Mouse (Mus musculus): ENCODE measurements around the gene Ccl25. TPM values are rescaled to one million over a fixed set of nuclear protein-coding genes. Genes with fewer than 3 reads are reported as not detected.
"Not testable (repeated sequence)": the region's sequence is repeated elsewhere in the genome, so short reads cannot be mapped to it uniquely, and the experiment has no call there.

Ccl25 gene
- polyA plus RNA-seq, 1 experiment from 2014 or later = 9.9 TPM

- Histone ChIP-seq H3K4me1 (ENCODE audit: control insufficient read depth in 2 of 2, insufficient read depth in 2 of 2, low read length in 2 of 2) (no peaks in the 10 kb centered on the region), H3K9me3 (ENCODE audit: control insufficient read depth, low read length) (no peaks in the 10 kb centered on the region), H3K4me2 (ENCODE audit: low read length) (no peak overlapping the region), H3K4me3 (ENCODE audit: control insufficient read depth in 1 of 2, insufficient read depth in 1 of 2, low read depth in 1 of 2, low read length in 2 of 2) (no peak overlapping the region), H3K9ac (ENCODE audit: low read length) (no peak overlapping the region), H3K27ac (replicated peaks in 1 of 2; ENCODE audit: control insufficient read depth in 1 of 2, insufficient read depth in 1 of 2, low read depth in 2 of 2, low read length in 2 of 2) (no peak overlapping the region), H3K36me3 (ENCODE audit: control insufficient read depth, insufficient read depth, low read length) (peaks cover 39% of the 10 kb centered on the region), H3K27me3 (ENCODE audit: control insufficient read depth, insufficient read depth, low read length) (no peaks in the 10 kb centered on the region)
- ATAC-seq (ENCODE audit: insufficient number of reproducible peaks, insufficient read depth, low FRiP score, low read depth) = no peak
- WGBS = 89% methylated on average over 3 of the region's 3 CpGs
Measured at GRCm38 (mm10) chr8:4340207-4340606, 15.2 kb downstream of the Ccl25 start.

DNA sequence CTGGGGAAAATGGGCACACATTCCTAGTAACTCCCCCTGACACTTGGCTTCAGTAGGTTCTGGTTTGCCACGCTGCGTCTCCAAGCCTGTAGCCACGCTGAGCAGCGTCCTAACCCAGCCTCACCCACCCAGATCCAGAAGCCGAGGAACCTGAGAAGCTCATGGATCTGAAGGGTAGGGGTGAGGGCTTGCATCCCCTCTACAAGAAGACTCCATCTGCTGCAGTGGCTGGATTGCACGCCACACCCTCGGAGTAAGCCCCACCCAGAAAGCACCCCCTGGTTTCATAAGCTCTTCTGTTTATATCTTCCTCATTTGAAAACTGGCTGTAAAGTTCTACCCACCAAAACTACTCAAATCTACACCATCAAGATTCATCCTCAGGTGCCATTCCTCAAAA lies 22.7 kb downstream of the Ccl25 start:
- H3K27me3 ChIP-seq (ENCODE audit: control insufficient read depth, insufficient read depth, low read length) = no peaks in the 10 kb centered on the region
- WGBS = 49% methylated on average over 7 of the region's 7 CpGs
- H3K36me3 ChIP-seq (ENCODE audit: control insufficient read depth, insufficient read depth, low read length) = no peaks in the 10 kb centered on the region
- no peak overlapping the region; the same call in 1 of the 2 replicates for H3K9ac ChIP-seq (ENCODE audit: low read length)
- H3K9me3 ChIP-seq (ENCODE audit: control insufficient read depth, low read length) = no peaks in the 10 kb centered on the region
- H3K27ac ChIP-seq (replicated peaks in 1 of 2; ENCODE audit: control insufficient read depth in 1 of 2, insufficient read depth in 1 of 2, low read depth in 2 of 2, low read length in 2 of 2) = no peak overlapping the region
- no peak for ATAC-seq (ENCODE audit: insufficient number of reproducible peaks, insufficient read depth, low FRiP score, low read depth)
- H3K4me3 ChIP-seq (ENCODE audit: control insufficient read depth in 1 of 2, insufficient read depth in 1 of 2, low read depth in 1 of 2, low read length in 2 of 2) = 0 out of 4 replicates have a peak overlapping the region, but pooled peaks of 1 of the 2 experiments have one; percentile 9
- H3K4me2 ChIP-seq (ENCODE audit: low read length) = peak overlapping the region; percentile 54
- peaks cover 0 to 5% of the 10 kb centered on the region in 2 experiments; a peak in 2 of 4 replicates for H3K4me1 ChIP-seq (ENCODE audit: control insufficient read depth in 2 of 2, insufficient read depth in 2 of 2, low read length in 2 of 2)

DNA sequence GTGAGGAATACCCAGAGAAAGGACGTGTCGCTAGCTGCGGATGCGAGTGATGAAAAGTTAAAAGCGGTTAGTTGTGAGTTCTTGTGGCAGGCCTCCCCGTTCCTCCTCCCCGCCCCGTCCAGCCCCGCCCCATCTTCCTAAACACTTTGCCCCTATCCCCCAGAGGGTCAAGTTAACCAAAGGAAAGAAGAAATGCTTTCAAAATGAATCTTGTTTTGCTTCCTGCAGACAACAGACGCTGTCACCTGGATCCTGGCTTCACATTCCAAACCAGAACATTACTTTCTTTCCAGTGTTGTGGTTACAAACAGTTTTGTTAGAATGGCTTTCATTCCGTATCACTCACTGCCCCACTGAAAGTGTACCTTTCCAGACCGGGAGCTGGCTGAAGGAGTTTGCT lies 23.3 kb downstream of the Ccl25 start:
- H3K27me3 ChIP-seq (ENCODE audit: control insufficient read depth, insufficient read depth, low read length) = no peaks in the 10 kb centered on the region
- 0 out of 4 replicates have a peak overlapping the region, but pooled peaks of 1 of the 2 experiments have one; percentile 9 for H3K4me3 ChIP-seq (ENCODE audit: control insufficient read depth in 1 of 2, insufficient read depth in 1 of 2, low read depth in 1 of 2, low read length in 2 of 2)
- H3K4me1 ChIP-seq (ENCODE audit: control insufficient read depth in 2 of 2, insufficient read depth in 2 of 2, low read length in 2 of 2) = peaks cover 0 to 5% of the 10 kb centered on the region in 2 experiments; a peak in 2 of 4 replicates
- ATAC-seq (ENCODE audit: insufficient number of reproducible peaks, insufficient read depth, low FRiP score, low read depth) = no peak
- no peaks in the 10 kb centered on the region for H3K9me3 ChIP-seq (ENCODE audit: control insufficient read depth, low read length)
- 31% methylated on average over 12 of the region's 12 CpGs for WGBS
- H3K27ac ChIP-seq (replicated peaks in 1 of 2; ENCODE audit: control insufficient read depth in 1 of 2, insufficient read depth in 1 of 2, low read depth in 2 of 2, low read length in 2 of 2) = no peak overlapping the region
- no peak overlapping the region; the same call in 1 of the 2 replicates for H3K9ac ChIP-seq (ENCODE audit: low read length)
- peak overlapping the region; percentile 54 for H3K4me2 ChIP-seq (ENCODE audit: low read length)
- H3K36me3 ChIP-seq (ENCODE audit: control insufficient read depth, insufficient read depth, low read length) = no peaks in the 10 kb centered on the region

- no peak overlapping the region for H3K4me3 ChIP-seq (ENCODE audit: control insufficient read depth in 1 of 2, insufficient read depth in 1 of 2, low read depth in 1 of 2, low read length in 2 of 2)
- no peak overlapping the region for H3K9ac ChIP-seq (ENCODE audit: low read length)
- no peak overlapping the region for H3K27ac ChIP-seq (replicated peaks in 1 of 2; ENCODE audit: control insufficient read depth in 1 of 2, insufficient read depth in 1 of 2, low read depth in 2 of 2, low read length in 2 of 2)
- peaks cover 0 to 5% of the 10 kb centered on the region in 2 experiments; a peak in 2 of 4 replicates for H3K4me1 ChIP-seq (ENCODE audit: control insufficient read depth in 2 of 2, insufficient read depth in 2 of 2, low read length in 2 of 2)
- H3K27me3 ChIP-seq (ENCODE audit: control insufficient read depth, insufficient read depth, low read length) = no peaks in the 10 kb centered on the region
- no peaks in the 10 kb centered on the region for H3K9me3 ChIP-seq (ENCODE audit: control insufficient read depth, low read length)
- no peak for ATAC-seq (ENCODE audit: insufficient number of reproducible peaks, insufficient read depth, low FRiP score, low read depth)
- no peak overlapping the region for H3K4me2 ChIP-seq (ENCODE audit: low read length)
- no peaks in the 10 kb centered on the region for H3K36me3 ChIP-seq (ENCODE audit: control insufficient read depth, insufficient read depth, low read length)
- WGBS = 58% methylated on average over 1 of the region's 1 CpGs
Measured at GRCm38 (mm10) chr8:4349335-4349734, 24.3 kb downstream of the Ccl25 start.

DNA sequence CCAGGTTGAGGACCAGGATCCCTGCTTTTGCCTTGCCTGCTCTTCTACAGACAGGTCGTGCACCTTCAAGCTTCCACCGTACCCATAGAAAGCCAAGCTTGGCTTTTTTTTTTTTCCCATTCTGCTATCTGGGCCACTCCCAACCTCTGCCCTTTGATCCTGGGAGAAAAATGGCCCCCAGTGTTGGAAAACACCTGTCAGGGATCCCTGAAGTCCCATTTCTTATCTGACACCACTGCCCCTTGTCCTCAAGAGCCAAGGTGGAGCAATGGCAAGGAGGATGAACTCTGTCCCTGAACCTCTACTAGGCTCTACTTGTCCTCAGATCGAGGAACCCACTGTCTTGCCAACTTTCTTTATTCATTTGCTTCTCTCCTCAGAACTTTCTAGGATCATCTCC lies 25.6 kb downstream of the Ccl25 start:
- 78% methylated on average over 3 of the region's 3 CpGs for WGBS
- no peak overlapping the region for H3K9ac ChIP-seq (ENCODE audit: low read length)

GRCm38 (mm10) chr8:4352562-4352961 lies 27.6 kb downstream of the Ccl25 start:
- H3K9me3 ChIP-seq (ENCODE audit: control insufficient read depth, low read length); H3K4me2 ChIP-seq (ENCODE audit: low read length); H3K27ac ChIP-seq (replicated peaks in 1 of 2; ENCODE audit: control insufficient read depth in 1 of 2, insufficient read depth in 1 of 2, low read depth in 2 of 2, low read length in 2 of 2); H3K4me1 ChIP-seq (ENCODE audit: control insufficient read depth in 2 of 2, insufficient read depth in 2 of 2, low read length in 2 of 2); H3K9ac ChIP-seq (ENCODE audit: low read length); H3K36me3 ChIP-seq (ENCODE audit: control insufficient read depth, insufficient read depth, low read length); ATAC-seq (ENCODE audit: insufficient number of reproducible peaks, insufficient read depth, low FRiP score, low read depth); H3K4me3 ChIP-seq (ENCODE audit: control insufficient read depth in 1 of 2, insufficient read depth in 1 of 2, low read depth in 1 of 2, low read length in 2 of 2); H3K27me3 ChIP-seq (ENCODE audit: control insufficient read depth, insufficient read depth, low read length): not testable (repeated sequence)
- 87% methylated on average over 6 of the region's 6 CpGs for WGBS

More for the DNA sequence above, 25.6 kb downstream of the Ccl25 start:
- ATAC-seq (ENCODE audit: insufficient number of reproducible peaks, insufficient read depth, low FRiP score, low read depth) = no peak
- Histone ChIP-seq H3K4me3 (ENCODE audit: control insufficient read depth in 1 of 2, insufficient read depth in 1 of 2, low read depth in 1 of 2, low read length in 2 of 2) (no peak overlapping the region), H3K27me3 (ENCODE audit: control insufficient read depth, insufficient read depth, low read length) (no peaks in the 10 kb centered on the region), H3K27ac (replicated peaks in 1 of 2; ENCODE audit: control insufficient read depth in 1 of 2, insufficient read depth in 1 of 2, low read depth in 2 of 2, low read length in 2 of 2) (no peak overlapping the region), H3K36me3 (ENCODE audit: control insufficient read depth, insufficient read depth, low read length) (no peaks in the 10 kb centered on the region), H3K4me1 (ENCODE audit: control insufficient read depth in 2 of 2, insufficient read depth in 2 of 2, low read length in 2 of 2) (peaks cover 0 to 5% of the 10 kb centered on the region in 2 experiments; a peak in 2 of 4 replicates), H3K9me3 (ENCODE audit: control insufficient read depth, low read length) (no peaks in the 10 kb centered on the region), H3K4me2 (ENCODE audit: low read length) (no peak overlapping the region)

DNA sequence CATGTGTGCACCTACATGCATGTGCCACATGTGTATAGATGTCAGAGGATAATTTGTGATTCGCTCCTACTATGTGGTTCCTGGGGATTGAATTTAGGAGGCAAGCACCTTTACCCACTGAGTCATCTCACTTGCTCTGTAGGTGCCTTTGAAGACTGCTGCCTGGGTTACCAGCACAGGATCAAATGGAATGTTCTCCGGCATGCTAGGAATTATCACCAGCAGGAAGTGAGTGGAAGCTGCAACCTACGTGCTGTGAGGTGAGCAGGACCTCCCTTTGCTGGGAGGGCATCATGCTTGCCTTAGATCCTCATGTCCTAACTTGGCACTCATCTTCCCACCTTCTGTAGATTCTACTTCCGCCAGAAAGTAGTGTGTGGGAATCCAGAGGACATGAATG lies 28.7 kb downstream of the Ccl25 start:
- Histone ChIP-seq H3K4me1 (ENCODE audit: control insufficient read depth in 2 of 2, insufficient read depth in 2 of 2, low read length in 2 of 2) (no peaks in the 10 kb centered on the region), H3K4me3 (ENCODE audit: control insufficient read depth in 1 of 2, insufficient read depth in 1 of 2, low read depth in 1 of 2, low read length in 2 of 2) (no peak overlapping the region), H3K36me3 (ENCODE audit: control insufficient read depth, insufficient read depth, low read length) (no peaks in the 10 kb centered on the region), H3K27ac (replicated peaks in 1 of 2; ENCODE audit: control insufficient read depth in 1 of 2, insufficient read depth in 1 of 2, low read depth in 2 of 2, low read length in 2 of 2) (no peak overlapping the region), H3K4me2 (ENCODE audit: low read length) (no peak overlapping the region), H3K9me3 (ENCODE audit: control insufficient read depth, low read length) (no peaks in the 10 kb centered on the region), H3K27me3 (ENCODE audit: control insufficient read depth, insufficient read depth, low read length) (no peaks in the 10 kb centered on the region), H3K9ac (ENCODE audit: low read length) (no peak overlapping the region)
- no peak for ATAC-seq (ENCODE audit: insufficient number of reproducible peaks, insufficient read depth, low FRiP score, low read depth)
- WGBS = 59% methylated on average over 4 of the region's 4 CpGs

GRCm38 (mm10) chr8:4354516-4354915 lies 29.5 kb downstream of the Ccl25 start:
- no peak overlapping the region for H3K27ac ChIP-seq (replicated peaks in 1 of 2; ENCODE audit: control insufficient read depth in 1 of 2, insufficient read depth in 1 of 2, low read depth in 2 of 2, low read length in 2 of 2)
- 83% methylated on average over 1 of the region's 1 CpGs for WGBS
- no peak overlapping the region for H3K9ac ChIP-seq (ENCODE audit: low read length)
- H3K4me3 ChIP-seq (ENCODE audit: control insufficient read depth in 1 of 2, insufficient read depth in 1 of 2, low read depth in 1 of 2, low read length in 2 of 2) = no peak overlapping the region
- ATAC-seq (ENCODE audit: insufficient number of reproducible peaks, insufficient read depth, low FRiP score, low read depth) = no peak
- no peaks in the 10 kb centered on the region for H3K27me3 ChIP-seq (ENCODE audit: control insufficient read depth, insufficient read depth, low read length)
- no peaks in the 10 kb centered on the region for H3K9me3 ChIP-seq (ENCODE audit: control insufficient read depth, low read length)
- H3K36me3 ChIP-seq (ENCODE audit: control insufficient read depth, insufficient read depth, low read length) = no peaks in the 10 kb centered on the region
- H3K4me1 ChIP-seq (ENCODE audit: control insufficient read depth in 2 of 2, insufficient read depth in 2 of 2, low read length in 2 of 2) = no peaks in the 10 kb centered on the region
- no peak overlapping the region for H3K4me2 ChIP-seq (ENCODE audit: low read length)
